Mouse (Mus musculus) thymus, adult 2 months (tissue): ENCODE data around the gene Atp8a2. TPM values are rescaled to one million over a fixed set of nuclear protein-coding genes. Genes with fewer than 3 reads are reported as not detected.

ENCODE experiments used
- DNase-seq: peaks from one replicate; pipeline ENCODE4 v3.0.0; 2021
- H3K27ac ChIP-seq: fragments of 200-500 bp; 2 replicates; pipeline ENCODE4 v1.5.1; 2012; ENCODE audit warnings: low read length, control low read depth; ENCODE audit not compliant: control insufficient read depth, insufficient read depth
- H3K27me3 ChIP-seq: fragments of 200-500 bp; 2 replicates; pipeline ENCODE4 v1.6.1; 2012; ENCODE audit warnings: mild to moderate bottlenecking, low read length, moderate library complexity, mixed read lengths; ENCODE audit not compliant: control insufficient read depth, insufficient read depth
- H3K36me3 ChIP-seq: fragments of 200-500 bp; 2 replicates; pipeline ENCODE4 v1.6.1; 2012; ENCODE audit warnings: mild to moderate bottlenecking, low read length, moderate library complexity; ENCODE audit not compliant: control insufficient read depth, insufficient read depth
- H3K4me1 ChIP-seq: fragments of 200-500 bp; replicated peaks from 2 replicates; pipeline ENCODE4 v1.6.1; 2012; ENCODE audit warnings: low read length; ENCODE audit not compliant: control insufficient read depth, insufficient read depth
- H3K4me3 ChIP-seq: fragments of 200-500 bp; 2 replicates; pipeline ENCODE4 v1.5.1; 2012; ENCODE audit warnings: mild to moderate bottlenecking, low read length, control low read depth, moderate library complexity; ENCODE audit not compliant: control insufficient read depth, insufficient read depth
- CTCF ChIP-seq: fragments of 200-500 bp; IDR thresholded peaks from 2 replicates; pipeline ENCODE4 v1.5.1; 2012; ENCODE audit warnings: mild to moderate bottlenecking, control low read depth, low read length, moderate library complexity, borderline replicate concordance; ENCODE audit not compliant: control insufficient read depth, poor library complexity, insufficient read depth; ENCODE audit errors: extremely low read depth
- POLR2A ChIP-seq: fragments of 200-500 bp; IDR thresholded peaks from 2 replicates; pipeline ENCODE4 v1.6.1; 2012; ENCODE audit warnings: mild to moderate bottlenecking, low read length, control low read depth, moderate library complexity; ENCODE audit not compliant: control insufficient read depth, poor library complexity, insufficient read depth; ENCODE audit errors: extremely low read depth
- WGBS: fragments of 180-500 bp; shearing (Covaris S2); methylation state at CpG from one replicate; pipeline ENCODE4 v1.1.7; 2018; 5-methylcytosine and 5-hydroxymethylcytosine counted together
- polyA plus RNA-seq: library from polyadenylated mRNA; depleted of rRNA; stranded (reverse); fragments of >200 nt; gene quantifications from 2 replicates; pipeline ENCODE4 v1.2.3, GENCODE M21; 2012

Gene Atp8a2
- polyA plus RNA-seq, 1 experiment = 0.38 TPM

DNA sequence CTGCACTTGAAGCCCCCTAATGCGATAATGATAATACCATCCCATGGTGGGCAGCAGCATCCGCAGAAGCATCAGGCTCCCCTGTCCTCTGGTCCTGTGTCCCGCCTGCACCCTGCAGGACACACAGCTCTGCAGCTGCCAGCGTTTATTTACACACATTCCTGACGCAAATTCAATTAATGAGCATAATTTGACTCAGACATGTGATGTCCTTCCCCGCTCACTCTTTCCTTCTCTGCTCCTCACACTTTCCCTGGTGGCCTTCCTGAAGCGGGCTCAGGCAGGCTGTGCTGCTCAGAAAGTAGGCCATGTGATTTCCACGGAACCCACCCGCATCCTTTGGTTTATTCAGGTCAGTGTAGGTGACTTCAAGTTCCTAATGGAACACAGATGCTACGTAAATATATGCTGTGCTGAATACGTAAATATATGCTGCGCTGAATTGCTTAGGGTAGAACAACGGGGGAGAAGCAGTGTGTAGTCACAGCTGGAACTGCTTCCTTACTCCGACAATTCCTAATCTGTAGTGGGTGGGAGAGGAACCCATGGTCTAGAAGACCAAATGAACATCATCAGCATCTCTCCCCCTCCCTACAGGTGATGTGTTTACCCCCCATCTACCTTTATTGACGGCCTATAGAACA, 437.7 kb downstream of the Atp8a2 start:
- Histone ChIP-seq H3K27ac (no peak overlapping the region), H3K4me1 (no peaks in the 10 kb centered on the region), H3K27me3 (no peaks in the 10 kb centered on the region), H3K36me3 (no peaks in the 10 kb centered on the region), H3K4me3 (no peak overlapping the region)
- TF ChIP-seq CTCF = no peak
- no peak for TF ChIP-seq POLR2A
- WGBS = 89% methylated on average over 15 of the region's 15 CpGs
- DNase-seq = no peak

DNA sequence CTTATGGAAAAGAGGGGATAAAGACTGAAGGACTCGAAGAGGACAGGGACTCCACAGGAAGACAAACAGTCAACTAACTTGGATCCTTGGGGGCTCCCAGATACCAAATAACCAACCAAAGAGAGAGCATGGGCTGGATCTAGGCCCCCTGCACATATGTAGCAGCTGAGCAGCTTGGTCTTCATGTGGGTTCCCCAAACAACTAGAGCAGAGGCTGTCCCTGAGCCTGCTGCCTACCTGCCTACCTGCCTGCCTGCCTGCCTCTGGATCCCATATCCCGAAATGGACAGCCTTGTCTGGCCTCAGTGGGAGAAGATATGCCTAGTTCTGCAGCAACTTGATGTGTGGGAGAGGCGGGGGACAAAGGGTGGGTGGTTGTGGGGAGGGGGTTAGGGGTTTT, 444.6 kb downstream of the Atp8a2 start:
- no peak overlapping the region for H3K27ac ChIP-seq
- no peaks in the 10 kb centered on the region for H3K27me3 ChIP-seq
- DNase-seq = no peak
- H3K4me3 ChIP-seq = no peak overlapping the region
- WGBS = 93% methylated on average over 3 of the region's 3 CpGs
- H3K4me1 ChIP-seq = no peaks in the 10 kb centered on the region
- no peaks in the 10 kb centered on the region for H3K36me3 ChIP-seq
- TF ChIP-seq POLR2A (no peak), CTCF (no peak)

DNA sequence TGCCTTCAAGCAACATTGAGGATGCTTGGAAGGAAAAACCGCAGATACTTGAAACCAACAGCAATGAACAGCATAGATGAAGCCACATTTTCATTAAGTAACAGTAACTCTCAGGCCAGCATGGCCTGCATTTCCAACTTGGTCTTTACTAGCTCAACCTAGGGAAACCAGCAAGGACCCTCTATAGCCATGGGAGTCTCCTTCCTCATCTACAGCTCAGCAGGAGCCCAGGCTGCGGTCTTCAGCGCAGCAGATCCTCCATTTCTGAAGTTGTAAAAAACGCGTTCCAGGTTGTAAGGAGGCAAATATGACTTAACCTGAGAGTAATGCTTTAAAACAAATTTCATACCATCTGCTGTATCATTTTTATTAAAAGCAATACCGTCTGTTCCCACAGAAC, 447.0 kb downstream of the Atp8a2 start:
- H3K27ac ChIP-seq = no peak overlapping the region
- H3K27me3 ChIP-seq = no peaks in the 10 kb centered on the region
- H3K4me3 ChIP-seq = no peak overlapping the region
- no peaks in the 10 kb centered on the region for H3K36me3 ChIP-seq
- no peak for TF ChIP-seq POLR2A
- TF ChIP-seq CTCF = no peak
- H3K4me1 ChIP-seq = no peaks in the 10 kb centered on the region
- 94% methylated on average over 6 of the region's 6 CpGs for WGBS
- DNase-seq = no peak

DNA sequence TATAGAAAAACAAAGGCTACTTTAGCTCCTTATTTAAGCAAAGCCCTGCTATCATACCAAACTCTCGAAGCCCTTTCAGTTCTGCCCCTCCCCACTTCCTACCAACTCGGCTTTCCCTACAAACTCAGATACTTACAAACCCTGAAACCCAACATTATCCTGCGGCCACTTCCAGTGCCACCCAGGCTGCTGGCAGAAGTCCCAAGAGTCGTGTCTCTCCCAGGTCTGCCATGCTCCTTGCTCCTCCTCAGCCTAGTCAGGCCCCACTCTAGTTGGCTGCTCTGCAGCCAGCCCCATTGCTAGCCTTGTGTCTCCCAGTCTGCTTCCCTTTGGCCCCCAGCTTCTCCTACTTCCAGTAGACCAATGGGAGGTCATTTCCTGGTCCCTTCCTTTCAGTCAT, 451.3 kb downstream of the Atp8a2 start:
- H3K36me3 ChIP-seq = no peaks in the 10 kb centered on the region
- H3K4me1 ChIP-seq = no peaks in the 10 kb centered on the region
- 79% methylated on average over 4 of the region's 4 CpGs for WGBS
- no peak for DNase-seq
- no peaks in the 10 kb centered on the region for H3K27me3 ChIP-seq
- no peak overlapping the region for H3K27ac ChIP-seq
- TF ChIP-seq CTCF = no peak
- TF ChIP-seq POLR2A = no peak
- no peak overlapping the region for H3K4me3 ChIP-seq

DNA sequence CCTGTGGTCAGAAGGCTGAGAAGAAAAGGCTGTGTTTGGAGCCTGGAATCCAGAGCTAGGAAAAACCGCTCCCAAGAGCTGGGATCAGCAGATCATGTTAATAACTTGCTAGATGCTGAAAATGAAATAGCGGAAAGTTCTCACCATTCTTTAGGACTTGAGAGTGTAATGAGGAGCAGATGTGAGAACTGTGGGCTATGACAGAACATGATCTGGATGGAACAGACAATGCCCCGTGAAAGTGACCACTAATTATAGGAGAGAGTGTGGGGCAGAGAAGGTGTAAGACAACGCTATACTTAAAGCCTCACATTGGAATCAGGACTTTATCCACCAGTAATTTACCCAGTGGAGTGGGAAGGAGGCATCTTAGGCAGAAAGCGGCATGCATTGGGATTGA, 455.2 kb downstream of the Atp8a2 start:
- H3K4me3 ChIP-seq = no peak overlapping the region
- 97% methylated on average over 5 of the region's 5 CpGs for WGBS
- H3K36me3 ChIP-seq = no peaks in the 10 kb centered on the region
- no peak for TF ChIP-seq CTCF
- TF ChIP-seq POLR2A = no peak
- no peak overlapping the region for H3K27ac ChIP-seq
- no peaks in the 10 kb centered on the region for H3K4me1 ChIP-seq
- no peak for DNase-seq
- H3K27me3 ChIP-seq = no peaks in the 10 kb centered on the region

DNA sequence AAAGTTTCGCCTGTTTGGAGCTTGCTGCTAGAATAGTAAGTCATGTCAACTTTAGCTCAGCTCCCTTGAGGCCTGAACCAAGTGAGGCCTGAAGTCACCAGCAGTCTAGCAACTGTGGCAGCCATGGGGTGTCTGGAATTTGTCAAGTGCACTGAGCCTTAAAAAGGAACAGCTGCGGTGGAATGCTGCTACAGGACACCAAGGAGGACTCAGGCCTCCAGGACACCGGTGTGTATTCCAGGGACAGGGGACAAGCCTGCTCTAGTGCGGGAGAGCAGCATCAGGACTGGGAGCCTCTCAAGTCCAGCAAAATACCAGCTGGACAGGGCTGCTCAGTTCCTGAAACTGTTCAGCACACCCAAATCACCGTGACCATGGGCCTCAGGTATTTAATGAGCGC, 457.5 kb downstream of the Atp8a2 start:
- TF ChIP-seq POLR2A (no peak), CTCF (no peak)
- WGBS = 86% methylated on average over 6 of the region's 6 CpGs
- no peak for DNase-seq
- Histone ChIP-seq H3K36me3 (no peaks in the 10 kb centered on the region), H3K4me1 (no peaks in the 10 kb centered on the region), H3K4me3 (no peak overlapping the region), H3K27ac (no peak overlapping the region), H3K27me3 (no peaks in the 10 kb centered on the region)
